Mouse (Mus musculus) hindbrain, embryonic 11.5 days (tissue): Measurements from ENCODE around the gene Nckap5l. TPM values are rescaled to one million over a fixed set of nuclear protein-coding genes. Genes with fewer than 3 reads are reported as not detected.

Source experiments
- ATAC-seq: fragments of 200-750 bp; cut with Nextera tagmentation; 2 replicates; pipeline ENCODE4 v1.8.0; 2017; ENCODE audit warnings: mild to moderate bottlenecking, moderate TSS enrichment, moderate library complexity; ENCODE audit not compliant: low FRiP score
- DNase-seq: peaks from one replicate; pipeline ENCODE4 v3.0.0-alpha.2; 2015; ENCODE audit warnings: low spot score
- H3K27ac ChIP-seq: fragments of 300-500 bp; sonication (generic); 2 replicates; pipeline ENCODE4 v1.5.1; 2014; ENCODE audit warnings: mild to moderate bottlenecking, low read depth, low read length
- H3K27me3 ChIP-seq: fragments of 300-500 bp; sonication (generic); 2 replicates; pipeline ENCODE4 v1.6.1; 2014; ENCODE audit warnings: mild to moderate bottlenecking, low read length, moderate library complexity, mixed read lengths; ENCODE audit not compliant: control insufficient read depth, insufficient read depth
- H3K36me3 ChIP-seq: fragments of 300-500 bp; sonication (generic); 2 replicates; pipeline ENCODE4 v1.6.1; 2014; ENCODE audit warnings: mild to moderate bottlenecking, low read length, moderate library complexity, mixed read lengths; ENCODE audit not compliant: control insufficient read depth, insufficient read depth
- H3K4me1 ChIP-seq: fragments of 300-500 bp; sonication (generic); replicated peaks from 2 replicates; pipeline ENCODE4 v1.6.1; 2014; ENCODE audit warnings: low read length, mixed read lengths; ENCODE audit not compliant: control insufficient read depth, insufficient read depth
- H3K4me2 ChIP-seq: fragments of 300-500 bp; sonication (generic); replicated peaks from 2 replicates; pipeline ENCODE4 v1.6.1; 2014; ENCODE audit warnings: mild to moderate bottlenecking, low read depth, low read length
- H3K4me3 ChIP-seq: fragments of 300-500 bp; sonication (generic); 2 replicates; pipeline ENCODE4 v1.5.1; 2014; ENCODE audit warnings: low read depth, low read length
- H3K9ac ChIP-seq: fragments of 300-500 bp; sonication (generic); 2 replicates; pipeline ENCODE4 v1.6.1; 2014; ENCODE audit warnings: low read depth, low read length
- H3K9me3 ChIP-seq: fragments of 300-500 bp; sonication (generic); 2 replicates; pipeline ENCODE4 v1.6.1; 2016; ENCODE audit warnings: low read length; ENCODE audit not compliant: control insufficient read depth
- WGBS: fragments of 180-500 bp; shearing (Covaris S2); extraction: QIAGEN DNeasy Blood & Tissue Kit; methylation state at CpG from one replicate; pipeline ENCODE4 v1.1.7; 2014; 5-methylcytosine and 5-hydroxymethylcytosine counted together
- polyA plus RNA-seq: library from polyadenylated mRNA; unstranded; fragments of >200 nt; fragmentation: Nextera tagmentation; extraction: Ambion mirVana; gene quantifications from 2 replicates; pipeline ENCODE4 v1.2.1, GENCODE M21; 2014

The Nckap5l gene
- polyA plus RNA-seq, 1 experiment from 2014 or later, result 9.3 TPM

- Histone ChIP-seq H3K36me3 (no peaks in the 10 kb centered on the region), H3K4me3 (no peak overlapping the region), H3K27ac (no peak overlapping the region), H3K9me3 (no peaks in the 10 kb centered on the region), H3K9ac (no peak overlapping the region), H3K4me2 (no peak overlapping the region), H3K4me1 (no peaks in the 10 kb centered on the region), H3K27me3 (no peaks in the 10 kb centered on the region)
- 80% methylated on average over 9 of the region's 9 CpGs for WGBS
- DNase-seq (no peak), ATAC-seq (no peak)
Observed at GRCm38 (mm10) chr15:99372761-99373160, 84.8 kb downstream of the Nckap5l start.

Other genes starting within 250 kb of the Nckap5l start
- gene Kcnh3, start 232.9 kb downstream of the Nckap5l start, polyA plus RNA-seq, result 0.12 and 0.14 TPM in 2 replicates
- 184 and 193 TPM in 2 replicates for gene Mcrs1, start 205.8 kb downstream of the Nckap5l start, polyA plus RNA-seq
- 41.9 and 45.7 TPM in 2 replicates for gene Prpf40b, start 162.7 kb downstream of the Nckap5l start, polyA plus RNA-seq
- gene Fam186b, start 161.9 kb downstream of the Nckap5l start, polyA plus RNA-seq, result 0.22 and 0.29 TPM in 2 replicates
- gene Fmnl3, start 87.3 kb downstream of the Nckap5l start, polyA plus RNA-seq, result 10.5 and 11.4 TPM in 2 replicates
- gene Tmbim6, start 64.9 kb downstream of the Nckap5l start, polyA plus RNA-seq, result 212 and 224 TPM in 2 replicates
- gene Bcdin3d, start 17.0 kb upstream of the Nckap5l start, polyA plus RNA-seq, result 17.1 and 18.1 TPM in 2 replicates
- 0.97 and 2.3 TPM in 2 replicates for gene Faim2, start 70.4 kb upstream of the Nckap5l start, polyA plus RNA-seq
- gene Aqp2, start 121.3 kb upstream of the Nckap5l start, polyA plus RNA-seq, result not detected in 2 replicates
- gene Aqp5, start 133.0 kb upstream of the Nckap5l start, polyA plus RNA-seq, result 0.28 and 0.36 TPM in 2 replicates
- gene Aqp6, start 143.7 kb upstream of the Nckap5l start, polyA plus RNA-seq, result 1.0 and 1.7 TPM in 2 replicates
- gene Racgap1, start 193.9 kb upstream of the Nckap5l start, polyA plus RNA-seq, result 161 and 202 TPM in 2 replicates
- 14.4 and 21.0 TPM in 2 replicates for gene Asic1, start 212.6 kb upstream of the Nckap5l start, polyA plus RNA-seq
- 99.1 and 103 TPM in 2 replicates for gene Smarcd1, start 244.4 kb upstream of the Nckap5l start, polyA plus RNA-seq
- gene Gm17349, start 247.7 kb upstream of the Nckap5l start, polyA plus RNA-seq, result not detected in 2 replicates